Mouse (Mus musculus): Measurements from ENCODE around the gene Il10.

DNA sequence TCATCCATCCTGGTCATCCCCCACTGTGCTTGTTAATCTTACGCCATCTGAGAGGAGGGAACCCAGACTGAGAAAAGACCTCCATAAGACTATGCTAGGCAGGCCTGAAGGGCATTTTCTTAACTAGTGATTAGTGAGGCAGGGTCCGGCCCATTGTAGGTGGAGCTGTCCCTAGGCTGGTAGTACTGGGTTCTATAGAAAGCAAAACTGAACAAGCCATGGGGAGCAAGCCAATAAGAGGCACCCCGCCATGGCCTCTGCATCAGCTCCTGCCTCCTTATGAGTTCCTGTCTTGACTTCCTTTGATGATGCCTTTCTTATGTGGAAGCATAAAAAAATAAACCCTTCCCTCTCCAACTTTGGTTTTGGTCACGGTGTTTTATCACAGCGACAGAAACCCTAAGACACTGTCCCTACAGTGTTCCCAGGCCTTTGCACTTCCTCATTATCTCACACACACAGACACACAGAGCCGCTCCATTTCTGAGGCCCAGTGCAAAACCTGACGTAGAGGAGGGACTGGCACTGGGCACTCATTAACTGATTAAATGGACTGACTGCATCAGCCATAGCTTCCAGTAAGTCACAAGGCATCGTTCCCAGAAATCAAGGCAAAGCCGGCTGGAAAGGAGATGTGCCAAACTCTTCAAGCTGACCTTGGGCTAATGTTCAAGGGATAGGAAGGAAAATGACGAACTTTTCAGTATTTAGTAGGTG lies 48.5 kb downstream of the Il10 start:
- no peak for TF ChIP-seq POLR2A (IDR thresholded peaks at IDR 0.05; ENCODE audit: control insufficient read depth, extremely low read depth, insufficient read depth, low read length, poor library complexity)
- no peak for TF ChIP-seq CTCF (IDR thresholded peaks at IDR 0.05; ENCODE audit: borderline replicate concordance, control insufficient read depth, extremely low read depth, insufficient read depth, low read length, poor library complexity)
